Mouse (Mus musculus) embryonic facial prominence, embryonic 14.5 days (tissue): ENCODE results near the gene Rai14. TPM values are rescaled to one million over a fixed set of nuclear protein-coding genes. Genes with fewer than 3 reads are reported as not detected.

Source experiments
- ATAC-seq: fragments of 200-750 bp; cut with Nextera tagmentation; 2 replicates; pipeline ENCODE4 v1.8.0; 2017; ENCODE audit warnings: low read depth, moderate number of reproducible peaks, moderate TSS enrichment
- DNase-seq: peaks from one replicate; pipeline ENCODE4 v3.0.0-alpha.2; 2015; ENCODE audit warnings: low spot score
- H3K27ac ChIP-seq: fragments of 300-500 bp; sonication (generic); replicated peaks from 2 replicates; pipeline ENCODE4 v1.5.1; 2014; ENCODE audit warnings: low read depth, mild to moderate bottlenecking, low read length, moderate library complexity
- H3K27me3 ChIP-seq: fragments of 300-500 bp; sonication (generic); replicated peaks from 2 replicates; pipeline ENCODE4 v1.6.1; 2014; ENCODE audit warnings: low read length; ENCODE audit not compliant: control insufficient read depth, insufficient read depth
- H3K36me3 ChIP-seq: fragments of 300-500 bp; sonication (generic); 2 replicates; pipeline ENCODE4 v1.6.1; 2014; ENCODE audit warnings: low read length, mixed read lengths; ENCODE audit not compliant: control insufficient read depth, insufficient read depth
- H3K4me1 ChIP-seq: fragments of 300-500 bp; sonication (generic); 2 replicates; pipeline ENCODE4 v1.6.1; 2014; ENCODE audit warnings: antibody characterized with exemption, low read length; ENCODE audit not compliant: control insufficient read depth, insufficient read depth
- H3K4me2 ChIP-seq: fragments of 300-500 bp; sonication (generic); 2 replicates; pipeline ENCODE4 v1.6.1; 2014; ENCODE audit warnings: low read depth, mild to moderate bottlenecking, low read length, moderate library complexity, mixed read lengths
- H3K4me3 ChIP-seq: fragments of 300-500 bp; sonication (generic); 2 replicates; pipeline ENCODE4 v1.5.1; 2014; ENCODE audit warnings: low read depth, mild to moderate bottlenecking, low read length
- H3K9ac ChIP-seq: fragments of 300-500 bp; sonication (generic); 2 replicates; pipeline ENCODE4 v1.6.1; 2014; ENCODE audit warnings: low read depth, mild to moderate bottlenecking, low read length, moderate library complexity, mixed read lengths
- H3K9me3 ChIP-seq: fragments of 300-500 bp; sonication (generic); 2 replicates; pipeline ENCODE4 v1.6.1; 2016; ENCODE audit warnings: low read length; ENCODE audit not compliant: control insufficient read depth
- WGBS: fragments of 180-500 bp; shearing (Covaris S2); extraction: QIAGEN DNeasy Blood & Tissue Kit; methylation state at CpG from one replicate; pipeline ENCODE4 v1.1.7; 2014; 5-methylcytosine and 5-hydroxymethylcytosine counted together
- polyA plus RNA-seq: library from polyadenylated mRNA; unstranded; fragments of >200 nt; fragmentation: Nextera tagmentation; extraction: Ambion mirVana; gene quantifications from 2 replicates; pipeline ENCODE4 v1.2.1, GENCODE M21; 2014

Rai14 gene
- polyA plus RNA-seq, 1 experiment from 2014 or later = 52.4 TPM

- Histone ChIP-seq H3K4me2 (0 out of 2 replicates have a peak overlapping the region, but pooled peaks have one; percentile 7), H3K9ac (no peak overlapping the region), H3K4me3 (no peak overlapping the region), H3K9me3 (no peaks in the 10 kb centered on the region), H3K27ac (peak overlapping the region; percentile 76), H3K4me1 (peaks cover 39% of the 10 kb centered on the region), H3K36me3 (peaks cover 17% of the 10 kb centered on the region), H3K27me3 (no peaks in the 10 kb centered on the region)
- DNase-seq = no peak
- no peak for ATAC-seq
- WGBS = 20% methylated on average over 6 of the region's 6 CpGs
Measured at GRCm38 (mm10) chr15:10634176-10634575, 80.2 kb downstream of the Rai14 start.

GRCm38 (mm10) chr15:10633381-10633780 is 81.0 kb downstream of the Rai14 start:
- 0 out of 2 replicates have a peak overlapping the region, but pooled peaks have one; percentile 76 for H3K27ac ChIP-seq
- WGBS = 48% methylated on average over 4 of the region's 4 CpGs
- H3K27me3 ChIP-seq = no peaks in the 10 kb centered on the region
- no peak overlapping the region for H3K9ac ChIP-seq
- H3K36me3 ChIP-seq = peaks cover 17% of the 10 kb centered on the region
- H3K4me1 ChIP-seq = peaks cover 41% of the 10 kb centered on the region
- no peak for ATAC-seq
- no peak overlapping the region for H3K4me2 ChIP-seq
- no peak overlapping the region for H3K4me3 ChIP-seq
- H3K9me3 ChIP-seq = no peaks in the 10 kb centered on the region
- no peak for DNase-seq

- Histone ChIP-seq H3K9ac (no peak overlapping the region), H3K9me3 (no peaks in the 10 kb centered on the region), H3K4me1 (peaks cover 47% of the 10 kb centered on the region), H3K27ac (no peak overlapping the region), H3K27me3 (no peaks in the 10 kb centered on the region), H3K36me3 (peaks cover 17% of the 10 kb centered on the region), H3K4me2 (no peak overlapping the region), H3K4me3 (no peak overlapping the region)
- DNase-seq (no peak), ATAC-seq (no peak)
- 80% methylated on average over 9 of the region's 9 CpGs for WGBS
Measured at GRCm38 (mm10) chr15:10632581-10632980, 81.8 kb downstream of the Rai14 start.

GRCm38 (mm10) chr15:10632060-10632459 is 82.4 kb downstream of the Rai14 start:
- no peak for ATAC-seq
- H3K27me3 ChIP-seq = no peaks in the 10 kb centered on the region
- 99% methylated on average over 8 of the region's 8 CpGs for WGBS
- no peak overlapping the region for H3K9ac ChIP-seq
- no peak for DNase-seq
- H3K4me1 ChIP-seq = peaks cover 52% of the 10 kb centered on the region
- no peaks in the 10 kb centered on the region for H3K9me3 ChIP-seq
- peaks cover 17% of the 10 kb centered on the region for H3K36me3 ChIP-seq
- H3K4me2 ChIP-seq = no peak overlapping the region
- H3K27ac ChIP-seq = no peak overlapping the region
- no peak overlapping the region for H3K4me3 ChIP-seq

- no peak for ATAC-seq
- Histone ChIP-seq H3K27ac (no peak overlapping the region), H3K4me1 (peaks cover 57% of the 10 kb centered on the region), H3K27me3 (no peaks in the 10 kb centered on the region), H3K9ac (no peak overlapping the region), H3K9me3 (no peaks in the 10 kb centered on the region), H3K4me3 (no peak overlapping the region), H3K4me2 (no peak overlapping the region), H3K36me3 (peaks cover 17% of the 10 kb centered on the region)
- 86% methylated on average over 5 of the region's 5 CpGs for WGBS
- no peak for DNase-seq
Measured at GRCm38 (mm10) chr15:10631541-10631940, 82.9 kb downstream of the Rai14 start.

GRCm38 (mm10) chr15:10628980-10629346 is 85.5 kb downstream of the Rai14 start:
- no peak for DNase-seq
- WGBS = 19% methylated on average over 6 of the region's 6 CpGs

GRCm38 (mm10) chr15:10628131-10628979 is 86.1 kb downstream of the Rai14 start:
- peak overlapping the region; percentile 90 for H3K27ac ChIP-seq
- peak; percentile 95 for DNase-seq
- H3K4me3 ChIP-seq = no peak overlapping the region
- WGBS = 27% methylated on average over 16 of the region's 16 CpGs
- H3K36me3 ChIP-seq = peaks cover 17% of the 10 kb centered on the region
- peaks cover 45% of the 10 kb centered on the region for H3K4me1 ChIP-seq
- H3K9ac ChIP-seq = peak overlapping the region; percentile 39; the same call in 1 of the 2 replicates
- ATAC-seq = peak; percentile 85
- no peaks in the 10 kb centered on the region for H3K9me3 ChIP-seq
- no peaks in the 10 kb centered on the region for H3K27me3 ChIP-seq
- H3K4me2 ChIP-seq = peak overlapping the region; percentile 27

More at GRCm38 (mm10) chr15:10628980-10629346, 85.5 kb downstream of the Rai14 start:
- no peak overlapping the region for H3K9ac ChIP-seq
- peak overlapping the region; percentile 90 for H3K27ac ChIP-seq
- ATAC-seq = no peak; the same call in 1 of the 2 replicates
- H3K9me3 ChIP-seq = no peaks in the 10 kb centered on the region
- peaks cover 17% of the 10 kb centered on the region for H3K36me3 ChIP-seq
- H3K27me3 ChIP-seq = no peaks in the 10 kb centered on the region
- H3K4me3 ChIP-seq = no peak overlapping the region
- H3K4me1 ChIP-seq = peaks cover 48% of the 10 kb centered on the region
- peak overlapping the region; percentile 27 for H3K4me2 ChIP-seq

- DNase-seq (no peak), ATAC-seq (no peak; the same call in 1 of the 2 replicates)
- Histone ChIP-seq H3K4me3 (no peak overlapping the region), H3K4me1 (peaks cover 48% of the 10 kb centered on the region), H3K27me3 (no peaks in the 10 kb centered on the region), H3K4me2 (no peak overlapping the region), H3K9me3 (peaks cover 2% of the 10 kb centered on the region), H3K9ac (no peak overlapping the region), H3K36me3 (peaks cover 6% of the 10 kb centered on the region), H3K27ac (no peak overlapping the region)
- WGBS = 43% methylated on average over 10 of the region's 10 CpGs
Measured at GRCm38 (mm10) chr15:10623571-10624227, 90.7 kb downstream of the Rai14 start.
